Mouse (Mus musculus) spleen, adult 2 months (tissue): ENCODE results near the gene Ppp4r1.

Source experiments
- CTCF ChIP-seq: fragments of 200-500 bp; IDR thresholded peaks from 2 replicates; pipeline ENCODE4 v1.5.1; 2011; ENCODE audit warnings: mild to moderate bottlenecking, inconsistent platforms; ENCODE audit not compliant: insufficient read depth, insufficient read length, insufficient replicate concordance; ENCODE audit errors: extremely low read depth
- POLR2A ChIP-seq: fragments of 200-500 bp; IDR thresholded peaks from 2 replicates; pipeline ENCODE4 v1.6.1; 2011; ENCODE audit warnings: low read depth, low read length, inconsistent platforms

GRCm38 (mm10) chr17:65773617-65774016 is 8.8 kb upstream of the Ppp4r1 start:
- TF ChIP-seq CTCF = no peak
- TF ChIP-seq POLR2A = no peak
